Mouse (Mus musculus): ENCODE results near the gene Arhgap31.

DNA sequence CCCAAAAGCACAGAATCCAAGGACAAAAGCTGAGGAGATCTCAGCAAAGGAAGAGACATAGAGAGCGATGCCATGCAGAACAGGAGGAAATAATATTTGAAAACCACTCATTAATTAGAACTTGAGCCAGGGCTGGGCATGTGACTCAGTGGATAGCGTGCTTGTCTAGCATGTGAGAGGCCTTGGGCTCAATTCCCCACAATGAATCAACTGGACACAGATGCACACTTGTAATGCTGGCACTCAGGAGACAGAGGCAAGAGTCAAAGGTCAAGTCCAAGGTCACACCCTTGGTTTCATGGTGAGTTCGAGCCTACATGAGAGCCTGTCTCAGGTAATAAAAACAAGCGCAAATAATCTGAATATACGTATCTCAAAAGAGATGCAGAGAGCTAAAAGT is 15.5 kb downstream of the Arhgap31 start:
- TF ChIP-seq CTCF (IDR thresholded peaks at IDR 0.05; ENCODE audit: extremely low read depth, insufficient read depth, low read length) (no peak), POLR2A (IDR thresholded peaks at IDR 0.05; ENCODE audit: extremely low read depth, insufficient read depth, low read length) (no peak)

Measured in cortical plate, adult 2 months (tissue).